Mouse (Mus musculus): Measurements from ENCODE around the gene Gng8.

Gene Gng8

DNA sequence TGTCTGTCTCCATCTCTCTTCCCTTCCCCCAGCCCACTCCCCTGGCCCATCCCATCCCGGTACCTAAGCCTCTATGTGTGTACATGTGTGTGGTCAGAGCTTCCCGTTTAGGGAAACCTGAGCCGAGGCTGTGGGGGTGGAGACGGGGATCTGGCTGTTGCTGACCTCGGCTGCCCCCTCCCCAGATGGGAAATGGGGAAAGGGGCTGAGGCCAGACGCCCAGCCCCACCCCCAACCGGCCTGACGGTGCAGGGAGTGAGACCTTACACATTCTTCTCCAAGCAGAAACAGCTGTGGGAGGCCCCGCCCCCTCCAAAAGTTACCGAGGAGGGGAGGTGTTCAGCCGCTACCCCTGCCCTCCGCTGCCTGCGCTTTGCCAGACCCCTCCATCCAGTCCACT lies 15.0 kb upstream of the Gng8 start:
- DNase-seq (ENCODE audit: low spot score), result no peak

GRCm38 (mm10) chr7:16877717-16878116 lies 13.9 kb upstream of the Gng8 start:
- DNase-seq (ENCODE audit: low spot score), result no peak

DNA sequence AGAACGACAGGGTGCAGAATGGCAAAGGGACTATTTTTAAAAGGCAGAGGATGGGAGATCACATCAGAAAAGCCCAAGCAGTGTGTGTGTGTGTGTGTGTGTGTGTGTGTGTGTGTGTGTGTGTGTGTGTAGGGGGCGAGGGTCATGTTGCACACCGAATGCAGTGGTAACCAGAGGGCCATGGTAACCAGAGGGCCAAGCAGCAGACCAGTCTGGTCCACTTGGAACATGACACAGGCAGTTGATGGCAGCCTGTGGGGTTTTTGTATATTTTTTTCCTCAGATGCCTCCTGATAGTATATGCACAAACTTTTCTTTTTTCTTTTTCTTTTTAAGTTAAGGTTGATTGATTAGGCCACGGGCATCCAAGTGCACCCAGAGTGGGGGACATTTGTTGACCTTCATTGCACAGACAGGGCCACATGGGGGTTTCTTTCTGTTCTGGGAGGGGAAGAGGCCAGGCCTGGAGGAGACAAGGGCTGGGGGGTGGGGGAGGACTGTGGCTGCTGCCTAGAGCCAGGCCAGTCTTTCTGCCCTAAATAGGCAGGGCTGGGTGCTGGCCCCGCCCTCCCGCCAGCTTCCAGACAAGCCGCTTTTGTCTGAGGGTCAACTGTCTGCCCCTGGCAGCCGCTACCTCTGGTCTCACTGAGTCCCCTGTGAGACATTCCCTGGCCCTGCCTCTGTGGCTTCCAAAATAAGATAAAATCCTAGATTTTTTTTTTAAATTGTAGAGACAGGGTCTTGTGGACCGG lies 11.6 kb upstream of the Gng8 start:
- DNase-seq (ENCODE audit: low spot score), result no peak

DNA sequence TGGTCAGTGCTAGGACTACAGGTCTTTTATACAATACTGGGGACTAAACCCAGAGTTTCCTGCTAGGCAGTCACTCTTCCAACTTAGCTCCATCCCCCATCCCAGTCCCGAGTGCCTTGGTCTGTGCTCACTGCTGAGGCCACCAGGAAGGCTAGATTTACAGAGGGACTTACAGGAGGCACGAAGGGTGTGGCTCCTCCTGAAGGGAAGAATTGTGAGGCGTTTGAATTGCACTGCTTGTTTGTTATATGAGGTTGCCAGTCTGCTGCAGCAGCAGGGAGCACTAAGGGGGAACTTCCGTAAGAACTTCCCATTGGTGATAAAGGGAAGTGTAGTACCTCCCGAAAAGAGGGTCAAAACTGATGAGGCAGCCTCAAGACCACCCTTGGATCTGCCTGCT lies 11.0 kb upstream of the Gng8 start:
- DNase-seq (ENCODE audit: low spot score), result no peak

DNA sequence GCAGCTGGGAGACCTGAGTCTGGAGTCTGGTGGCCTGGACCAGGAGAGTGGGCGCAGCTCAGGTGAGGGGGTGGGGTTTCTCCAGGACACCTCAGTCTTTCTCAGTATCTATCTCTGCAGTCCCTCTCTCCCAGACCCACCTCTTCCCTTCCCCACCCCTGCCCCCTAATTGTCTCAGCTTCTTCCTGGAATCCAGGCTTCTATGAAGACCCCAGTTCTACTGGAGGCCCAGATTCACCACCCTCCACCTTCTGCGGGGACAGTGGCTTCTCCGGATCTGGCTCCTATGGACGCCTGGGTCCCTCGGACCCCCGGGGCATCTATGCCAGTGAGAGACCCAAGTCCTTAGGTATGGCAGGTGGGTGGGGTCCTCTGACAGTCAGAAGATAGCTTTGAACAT lies 8.4 kb upstream of the Gng8 start:
- no peak for DNase-seq (ENCODE audit: low spot score)

DNA sequence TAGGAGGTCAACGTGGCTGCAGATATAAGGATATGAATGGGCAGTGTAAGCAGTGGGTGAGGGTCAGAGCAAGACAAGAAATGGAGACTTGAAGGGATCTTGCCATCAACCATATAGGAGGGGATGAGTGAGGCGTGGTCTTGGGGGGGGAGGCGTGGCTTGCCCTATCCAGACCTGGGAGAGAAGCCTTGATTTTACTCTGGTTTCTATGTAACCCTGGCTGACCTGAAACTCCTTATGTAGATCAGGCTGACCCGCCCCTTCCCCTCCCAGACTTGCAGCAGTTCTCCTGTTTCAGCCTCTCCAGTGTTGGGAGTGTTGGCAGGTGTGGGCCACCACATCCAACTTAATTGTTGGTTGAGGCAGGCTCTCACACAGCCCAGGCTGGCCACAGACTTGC lies 7.3 kb upstream of the Gng8 start:
- DNase-seq (ENCODE audit: low spot score), result no peak

DNA sequence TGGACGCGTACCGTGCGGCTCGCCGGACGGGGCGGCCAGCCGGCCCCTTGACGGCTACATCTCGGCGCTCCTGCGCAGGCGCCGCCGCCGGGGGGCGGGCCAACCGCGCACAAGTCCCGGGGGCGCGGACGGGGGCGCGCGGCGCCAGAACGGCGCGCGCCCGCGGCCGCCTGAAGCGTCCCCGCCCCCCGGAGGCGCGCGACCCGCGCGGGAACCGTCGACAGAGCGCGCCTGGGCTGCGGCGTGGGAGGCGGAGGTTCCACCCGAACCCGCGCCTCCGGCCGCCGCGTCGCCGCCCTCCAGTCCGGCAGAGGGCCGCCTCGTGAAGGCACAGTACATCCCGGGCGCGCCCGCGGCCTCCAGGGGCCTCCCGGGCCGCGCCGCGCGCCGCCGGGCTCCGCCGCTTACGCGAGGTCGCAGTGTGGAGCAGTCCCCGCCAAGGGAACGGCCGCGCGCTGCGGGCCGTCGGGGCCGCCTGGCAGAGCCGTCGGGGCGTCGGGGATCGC lies 6.3 kb upstream of the Gng8 start:
- no peak for DNase-seq (ENCODE audit: low spot score)

DNA sequence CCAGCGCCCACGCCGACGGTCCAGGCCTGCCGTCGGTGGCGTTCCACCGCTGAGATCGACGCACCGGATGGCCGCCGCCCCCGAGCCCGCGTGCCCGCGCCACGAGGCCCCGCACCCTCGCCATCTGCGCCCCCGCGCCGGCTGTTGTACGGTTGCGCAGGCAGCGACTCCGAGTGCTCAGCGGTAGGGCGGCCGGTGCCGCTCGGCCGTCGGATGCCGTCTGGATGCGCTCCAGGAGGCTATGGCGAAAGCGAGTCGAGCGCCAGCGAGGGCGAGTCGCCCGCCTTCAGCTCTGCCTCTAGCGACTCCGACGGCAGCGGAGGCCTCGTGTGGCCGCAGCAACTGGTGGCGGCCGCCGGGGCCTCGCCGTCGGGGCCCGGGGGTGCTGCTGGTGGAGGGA lies 5.7 kb upstream of the Gng8 start:
- no peak for DNase-seq (ENCODE audit: low spot score)

- no peak for DNase-seq (ENCODE audit: low spot score)
These were observed 1.1 kb upstream of the Gng8 start for GRCm38 (mm10) chr7:16890536-16890935.

GRCm38 (mm10) chr7:16890944-16891343 lies 642 bp upstream of the Gng8 start:
- DNase-seq (ENCODE audit: low spot score), result no peak

DNA sequence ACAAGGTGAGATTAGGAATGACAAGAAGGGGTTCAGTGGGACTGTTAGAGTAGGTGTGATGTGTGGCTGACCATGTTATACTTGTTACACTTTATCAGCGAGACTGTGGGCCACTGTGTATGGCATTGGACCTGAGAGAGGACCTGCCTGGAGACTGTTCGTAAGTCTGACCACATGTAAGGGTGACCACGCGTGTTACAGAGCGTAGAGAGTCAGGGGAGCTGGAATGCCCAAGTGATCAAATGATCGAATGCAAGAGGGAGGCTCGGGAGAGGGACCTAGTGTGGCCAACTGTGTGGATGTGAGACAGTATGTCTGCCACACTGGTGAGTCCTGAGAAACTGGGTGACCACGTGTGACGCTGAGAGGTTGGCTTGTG lies 755 bp downstream of the Gng8 start:
- DNase-seq (ENCODE audit: low spot score), result no peak

GRCm38 (mm10) chr7:16893612-16894011 lies 2.0 kb downstream of the Gng8 start:
- DNase-seq (ENCODE audit: low spot score), result no peak

GRCm38 (mm10) chr7:16894279-16894678 lies 2.7 kb downstream of the Gng8 start:
- DNase-seq (ENCODE audit: low spot score), result no peak

DNA sequence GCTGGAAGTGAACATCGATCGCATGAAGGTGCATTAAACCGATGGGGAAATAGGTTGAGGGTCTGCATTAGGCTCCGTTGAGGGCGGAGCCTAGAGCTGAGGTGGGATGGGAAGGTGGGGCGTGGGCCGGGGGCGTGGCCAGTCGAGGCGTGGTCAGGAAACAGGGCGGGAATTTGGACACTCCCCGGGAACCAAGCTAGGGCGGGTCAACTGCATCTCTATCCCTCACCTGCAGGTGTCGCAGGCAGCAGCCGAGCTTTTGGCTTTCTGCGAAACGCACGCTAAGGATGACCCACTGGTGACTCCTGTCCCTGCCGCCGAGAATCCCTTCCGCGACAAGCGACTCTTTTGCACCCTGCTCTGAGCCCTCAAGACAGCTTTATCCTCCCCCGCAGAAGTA lies 3.4 kb downstream of the Gng8 start:
- peak; percentile 72 for DNase-seq (ENCODE audit: low spot score)

- no peak for DNase-seq (ENCODE audit: low spot score)
These were observed 3.9 kb downstream of the Gng8 start for GRCm38 (mm10) chr7:16895511-16895910.

- no peak for DNase-seq (ENCODE audit: low spot score)
These were observed 8.9 kb downstream of the Gng8 start for GRCm38 (mm10) chr7:16900526-16900925.

DNA sequence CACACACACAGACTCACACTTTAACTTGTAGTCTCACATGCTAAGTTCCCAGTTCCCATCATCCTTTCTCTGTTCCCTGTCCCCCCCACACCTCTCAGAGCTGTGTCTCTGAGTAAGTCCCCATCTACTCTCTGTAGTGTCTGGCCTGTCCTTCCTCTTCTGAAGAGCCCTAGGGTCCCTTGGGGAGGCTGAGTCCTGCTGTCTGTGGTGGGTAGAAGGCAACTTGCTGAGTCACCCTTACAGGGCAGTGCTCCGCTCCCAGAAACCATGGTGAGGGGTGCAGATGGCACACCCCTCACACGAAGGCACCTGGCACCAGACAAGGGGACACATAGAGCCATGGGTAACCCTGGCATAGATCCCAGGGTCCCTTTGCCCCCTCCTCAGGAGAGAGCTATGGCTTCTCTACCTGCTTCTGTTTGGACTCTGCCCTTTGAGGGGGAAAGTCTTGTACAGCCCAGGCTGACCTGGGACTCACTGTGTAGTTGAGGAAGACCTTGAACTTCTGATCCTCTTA lies 11.9 kb downstream of the Gng8 start:
- no peak for DNase-seq (ENCODE audit: low spot score)

GRCm38 (mm10) chr7:16904120-16904675 lies 12.6 kb downstream of the Gng8 start:
- no peak for DNase-seq (ENCODE audit: low spot score)

DNA sequence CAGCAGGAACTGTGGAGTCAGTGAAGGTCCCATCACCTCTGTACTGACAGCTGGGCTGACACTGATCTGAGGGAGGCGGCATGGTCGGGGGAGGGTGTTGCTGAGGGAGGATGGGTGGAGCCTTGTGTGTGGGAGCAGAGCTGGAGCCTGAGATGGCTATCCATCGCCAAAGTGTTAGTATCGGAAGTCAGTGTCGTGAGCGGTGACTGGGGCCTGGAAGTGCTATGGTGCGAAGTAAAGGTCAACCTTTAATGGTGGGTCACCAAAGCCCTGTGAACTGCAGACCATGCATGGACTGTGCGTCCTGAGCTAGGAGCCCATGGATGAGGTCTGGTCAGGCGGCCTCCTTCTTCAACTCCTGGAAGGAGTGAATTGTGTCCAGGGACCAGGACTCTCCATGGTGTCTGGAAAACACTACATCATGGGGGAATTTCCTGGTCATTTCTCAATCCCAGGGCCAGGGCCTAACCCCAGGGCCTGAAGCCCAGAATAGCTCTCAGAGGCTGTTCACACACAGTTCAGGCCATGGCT lies 14.0 kb downstream of the Gng8 start:
- no peak for DNase-seq (ENCODE audit: low spot score)

DNA sequence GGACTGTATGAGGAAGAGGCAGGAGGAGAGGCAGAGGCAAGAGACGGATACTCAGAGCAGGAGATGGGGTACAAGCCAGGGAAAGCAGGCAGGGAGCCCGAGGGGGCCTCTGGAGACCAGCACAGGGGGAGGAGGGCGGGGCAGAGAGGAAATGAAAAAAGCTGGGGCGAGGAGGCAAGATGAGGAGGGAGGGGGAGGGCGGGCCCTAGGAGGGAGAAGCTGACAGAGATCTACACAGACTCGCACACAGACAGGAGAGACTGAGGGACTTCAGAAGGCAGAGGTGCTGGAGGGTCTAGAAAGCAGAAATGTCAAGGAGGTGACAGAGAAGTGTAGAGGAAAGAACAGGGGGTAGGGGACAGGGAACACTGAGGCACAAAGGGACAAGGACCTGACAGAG lies 14.7 kb downstream of the Gng8 start, which contains the start of gene Ptgir:
Gene Ptgir, plus strand, starts transcription at position 210 of the 400 bp plus-strand sequence.
- no peak for DNase-seq (ENCODE audit: low spot score)

DNA sequence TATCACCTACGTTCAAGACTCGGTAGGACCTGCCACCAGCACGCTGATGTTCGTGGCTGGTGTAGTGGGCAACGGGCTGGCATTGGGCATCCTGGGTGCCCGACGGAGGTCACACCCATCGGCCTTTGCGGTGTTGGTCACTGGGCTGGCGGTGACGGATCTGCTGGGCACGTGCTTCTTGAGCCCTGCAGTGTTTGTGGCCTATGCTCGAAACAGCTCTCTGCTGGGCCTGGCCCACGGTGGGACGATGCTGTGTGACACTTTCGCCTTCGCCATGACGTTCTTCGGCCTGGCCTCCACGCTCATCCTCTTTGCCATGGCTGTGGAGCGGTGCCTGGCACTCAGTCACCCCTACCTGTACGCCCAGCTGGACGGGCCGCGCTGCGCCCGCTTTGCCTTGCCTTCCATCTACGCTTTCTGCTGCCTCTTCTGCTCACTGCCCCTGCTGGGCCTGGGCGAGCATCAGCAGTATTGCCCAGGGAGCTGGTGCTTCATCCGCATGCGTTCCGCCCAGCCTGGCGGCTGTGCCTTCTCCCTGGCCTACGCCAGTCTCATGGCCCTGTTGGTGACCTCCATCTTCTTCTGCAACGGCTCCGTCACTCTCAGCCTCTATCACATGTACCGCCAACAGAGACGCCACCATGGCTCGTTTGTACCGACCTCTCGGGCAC lies 15.4 kb downstream of the Gng8 start:
- DNase-seq (ENCODE audit: low spot score), result no peak

- no peak for DNase-seq (ENCODE audit: low spot score)
These were observed 16.3 kb downstream of the Gng8 start for GRCm38 (mm10) chr7:16907842-16908241.

DNA sequence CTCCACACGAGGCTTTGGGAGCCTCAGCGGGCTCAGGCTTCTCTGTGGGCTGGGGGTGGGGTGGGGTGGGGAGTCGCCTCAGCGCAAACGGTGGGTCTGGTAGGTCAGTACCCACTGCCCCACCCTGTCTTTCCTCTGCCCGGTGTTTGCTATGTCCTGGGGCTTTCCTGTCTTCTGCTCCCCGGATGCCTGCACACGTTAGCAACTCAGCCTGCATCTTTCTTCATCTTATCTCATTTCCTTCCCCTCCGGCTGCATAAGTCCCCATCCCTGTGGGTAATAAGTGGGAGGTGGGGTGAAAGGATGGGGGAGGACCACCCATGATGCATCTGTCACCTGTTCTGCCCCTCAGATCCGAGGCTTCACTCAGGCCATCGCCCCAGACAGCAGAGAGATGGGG lies 16.8 kb downstream of the Gng8 start:
- no peak for DNase-seq (ENCODE audit: low spot score)
